Mouse (Mus musculus) thymus, adult 2 months (tissue): Measurements from ENCODE around the gene Fam160a1. TPM values are rescaled to one million over a fixed set of nuclear protein-coding genes. Genes with fewer than 3 reads are reported as not detected.

ENCODE experiments used
- DNase-seq: peaks from one replicate; pipeline ENCODE4 v3.0.0; 2021
- H3K27ac ChIP-seq: fragments of 200-500 bp; 2 replicates; pipeline ENCODE4 v1.5.1; 2012; ENCODE audit warnings: low read length, control low read depth; ENCODE audit not compliant: control insufficient read depth, insufficient read depth
- H3K27me3 ChIP-seq: fragments of 200-500 bp; 2 replicates; pipeline ENCODE4 v1.6.1; 2012; ENCODE audit warnings: mild to moderate bottlenecking, low read length, moderate library complexity, mixed read lengths; ENCODE audit not compliant: control insufficient read depth, insufficient read depth
- H3K36me3 ChIP-seq: fragments of 200-500 bp; 2 replicates; pipeline ENCODE4 v1.6.1; 2012; ENCODE audit warnings: mild to moderate bottlenecking, low read length, moderate library complexity; ENCODE audit not compliant: control insufficient read depth, insufficient read depth
- H3K4me1 ChIP-seq: fragments of 200-500 bp; replicated peaks from 2 replicates; pipeline ENCODE4 v1.6.1; 2012; ENCODE audit warnings: low read length; ENCODE audit not compliant: control insufficient read depth, insufficient read depth
- H3K4me3 ChIP-seq: fragments of 200-500 bp; 2 replicates; pipeline ENCODE4 v1.5.1; 2012; ENCODE audit warnings: mild to moderate bottlenecking, low read length, control low read depth, moderate library complexity; ENCODE audit not compliant: control insufficient read depth, insufficient read depth
- CTCF ChIP-seq: fragments of 200-500 bp; IDR thresholded peaks from 2 replicates; pipeline ENCODE4 v1.5.1; 2012; ENCODE audit warnings: mild to moderate bottlenecking, control low read depth, low read length, moderate library complexity, borderline replicate concordance; ENCODE audit not compliant: control insufficient read depth, poor library complexity, insufficient read depth; ENCODE audit errors: extremely low read depth
- POLR2A ChIP-seq: fragments of 200-500 bp; IDR thresholded peaks from 2 replicates; pipeline ENCODE4 v1.6.1; 2012; ENCODE audit warnings: mild to moderate bottlenecking, low read length, control low read depth, moderate library complexity; ENCODE audit not compliant: control insufficient read depth, poor library complexity, insufficient read depth; ENCODE audit errors: extremely low read depth
- WGBS: fragments of 180-500 bp; shearing (Covaris S2); methylation state at CpG from one replicate; pipeline ENCODE4 v1.1.7; 2018; 5-methylcytosine and 5-hydroxymethylcytosine counted together
- polyA plus RNA-seq: library from polyadenylated mRNA; depleted of rRNA; stranded (reverse); fragments of >200 nt; gene quantifications from 2 replicates; pipeline ENCODE4 v1.2.3, GENCODE M21; 2012

Gene Fam160a1
- polyA plus RNA-seq, 1 experiment, result 5.4 TPM

DNA sequence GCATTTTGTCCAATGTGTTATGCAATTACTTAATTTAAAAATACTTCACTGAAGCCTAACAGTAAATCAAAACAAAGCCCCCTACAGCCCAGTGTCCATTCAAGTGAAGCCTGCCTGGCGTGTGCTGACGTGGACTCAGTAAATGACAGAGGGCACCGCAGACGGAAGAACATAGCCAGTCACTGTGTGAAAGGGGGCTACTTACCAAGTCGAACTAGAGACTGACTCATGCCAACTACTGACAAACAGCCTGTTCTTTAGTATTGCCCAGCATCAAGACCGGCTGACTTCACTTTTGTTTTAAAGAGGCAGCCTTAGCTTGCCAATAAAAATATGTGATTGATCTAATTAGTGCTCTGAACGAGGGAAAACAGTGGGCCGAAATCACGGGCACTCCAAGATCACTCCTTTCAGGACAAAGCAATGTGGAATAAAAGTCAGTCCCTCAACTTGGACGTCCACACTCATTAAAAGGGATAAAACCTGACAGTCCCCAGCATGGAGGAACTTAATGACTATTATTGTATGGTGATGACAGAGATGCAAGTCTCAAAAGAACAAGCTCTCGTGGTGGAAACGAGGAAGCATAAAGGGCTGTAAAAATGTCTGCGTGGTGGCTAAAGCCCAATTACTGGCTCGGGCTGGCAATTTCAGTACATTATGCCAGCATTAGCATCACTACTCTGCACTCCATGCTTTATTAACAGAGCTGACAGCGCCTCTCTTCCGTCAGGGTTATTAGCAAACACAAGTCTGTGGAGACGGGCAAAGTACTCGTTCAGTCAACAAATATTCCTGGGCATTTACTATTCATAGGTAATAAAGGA is 52.9 kb downstream of the Fam160a1 start:
- 92% methylated on average over 18 of the region's 18 CpGs for WGBS
- TF ChIP-seq CTCF (no peak), POLR2A (no peak)

DNA sequence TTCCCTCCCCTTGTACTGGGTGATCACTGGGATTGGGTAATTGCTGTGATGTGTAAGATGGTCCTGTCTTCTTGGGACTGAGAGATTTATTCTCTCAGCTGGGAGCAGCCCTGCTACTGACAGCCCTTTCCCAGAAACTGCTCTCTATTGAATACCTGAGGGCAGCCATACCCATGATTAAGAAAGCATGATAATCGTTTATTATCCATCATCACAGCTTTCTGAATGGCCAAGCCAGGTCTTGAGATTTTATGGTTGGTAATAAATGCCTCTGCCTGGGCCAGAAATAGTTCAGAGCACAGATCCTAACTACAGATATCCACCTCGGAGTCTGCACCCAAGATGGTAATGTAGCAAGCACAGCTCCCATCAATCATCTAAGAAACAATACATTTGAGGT is 59.1 kb downstream of the Fam160a1 start:
- TF ChIP-seq POLR2A (no peak), CTCF (no peak)
- Histone ChIP-seq H3K27ac (no peak overlapping the region), H3K4me3 (no peak overlapping the region), H3K4me1 (no peaks in the 10 kb centered on the region), H3K36me3 (no peaks in the 10 kb centered on the region), H3K27me3 (no peaks in the 10 kb centered on the region)
- 56% methylated on average over 2 of the region's 2 CpGs for WGBS
- no peak for DNase-seq

More for the DNA sequence above, 52.9 kb downstream of the Fam160a1 start:
- no peak overlapping the region for H3K27ac ChIP-seq
- DNase-seq, result no peak
- no peaks in the 10 kb centered on the region for H3K27me3 ChIP-seq
- no peaks in the 10 kb centered on the region for H3K36me3 ChIP-seq
- no peak overlapping the region for H3K4me3 ChIP-seq
- no peaks in the 10 kb centered on the region for H3K4me1 ChIP-seq

DNA sequence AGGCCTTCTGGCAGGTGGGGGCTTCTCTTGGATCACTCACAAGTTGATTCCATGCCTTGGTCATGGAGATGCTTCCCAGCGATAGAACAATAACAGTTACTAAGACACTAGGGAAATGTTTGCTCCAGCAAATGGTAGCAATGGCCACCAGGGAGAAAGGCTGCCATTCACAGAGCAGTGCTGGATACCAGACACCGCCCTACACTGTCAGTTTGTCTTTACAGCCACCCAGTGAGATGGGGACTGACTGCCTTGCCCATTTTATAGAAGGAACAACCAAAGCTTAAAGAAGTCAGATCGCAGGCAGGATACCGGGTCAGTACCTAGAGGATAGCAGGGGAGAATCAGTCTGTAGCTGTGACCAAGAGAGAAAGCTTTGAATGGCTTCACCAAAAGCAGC is 59.7 kb downstream of the Fam160a1 start:
- H3K36me3 ChIP-seq, result no peaks in the 10 kb centered on the region
- DNase-seq, result no peak
- no peaks in the 10 kb centered on the region for H3K4me1 ChIP-seq
- WGBS, result 91% methylated on average over 4 of the region's 4 CpGs
- H3K4me3 ChIP-seq, result no peak overlapping the region
- H3K27ac ChIP-seq, result no peak overlapping the region
- H3K27me3 ChIP-seq, result no peaks in the 10 kb centered on the region
- TF ChIP-seq POLR2A (no peak), CTCF (no peak)

DNA sequence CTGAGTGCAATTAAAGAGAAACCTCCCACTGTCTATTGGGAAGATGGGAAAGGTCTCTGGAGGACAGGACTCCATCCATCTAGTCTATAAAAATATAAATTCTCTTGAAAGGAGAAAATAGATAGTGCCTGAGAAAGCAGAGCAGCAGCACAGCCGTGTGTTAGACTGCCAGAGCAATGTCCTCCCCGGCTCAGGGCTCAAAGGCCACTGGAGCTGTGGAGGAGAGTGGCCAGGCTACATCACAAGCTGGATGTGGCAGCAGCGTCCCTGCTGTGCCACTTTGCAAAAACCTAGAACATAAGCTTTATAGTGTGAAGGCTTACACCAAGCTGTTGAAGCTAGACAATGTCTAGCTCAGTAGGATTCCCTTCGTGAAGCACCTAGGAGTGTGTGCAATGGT is 67.7 kb downstream of the Fam160a1 start:
- Histone ChIP-seq H3K4me3 (no peak overlapping the region), H3K27me3 (no peaks in the 10 kb centered on the region), H3K27ac (no peak overlapping the region), H3K36me3 (no peaks in the 10 kb centered on the region), H3K4me1 (no peaks in the 10 kb centered on the region)
- TF ChIP-seq CTCF, result no peak
- TF ChIP-seq POLR2A, result no peak
- DNase-seq, result no peak
- 82% methylated on average over 4 of the region's 4 CpGs for WGBS

DNA sequence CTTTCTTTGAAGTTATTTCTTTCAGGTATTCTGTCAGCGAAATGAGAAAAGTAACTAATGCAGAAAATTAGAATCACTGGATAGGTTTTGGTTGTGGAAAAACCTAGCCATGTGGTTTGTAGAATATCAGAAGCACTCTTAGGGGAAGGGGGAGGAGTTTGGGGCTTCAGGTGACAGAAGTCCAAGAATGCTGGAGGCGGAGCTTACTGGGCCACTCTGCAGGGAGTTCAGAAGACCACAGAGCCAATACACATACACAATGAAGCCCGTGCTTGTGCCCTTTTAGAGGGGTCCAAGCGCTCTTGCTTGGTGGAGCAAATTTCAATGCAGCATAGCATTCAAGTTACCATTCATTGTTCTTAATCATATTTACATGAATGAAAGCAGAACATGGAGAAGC is 68.2 kb downstream of the Fam160a1 start:
- 75% methylated on average over 4 of the region's 4 CpGs for WGBS
- H3K27me3 ChIP-seq, result no peaks in the 10 kb centered on the region
- no peaks in the 10 kb centered on the region for H3K4me1 ChIP-seq
- DNase-seq, result no peak
- no peak overlapping the region for H3K4me3 ChIP-seq
- no peak overlapping the region for H3K27ac ChIP-seq
- no peak for TF ChIP-seq CTCF
- TF ChIP-seq POLR2A, result no peak
- H3K36me3 ChIP-seq, result no peaks in the 10 kb centered on the region

DNA sequence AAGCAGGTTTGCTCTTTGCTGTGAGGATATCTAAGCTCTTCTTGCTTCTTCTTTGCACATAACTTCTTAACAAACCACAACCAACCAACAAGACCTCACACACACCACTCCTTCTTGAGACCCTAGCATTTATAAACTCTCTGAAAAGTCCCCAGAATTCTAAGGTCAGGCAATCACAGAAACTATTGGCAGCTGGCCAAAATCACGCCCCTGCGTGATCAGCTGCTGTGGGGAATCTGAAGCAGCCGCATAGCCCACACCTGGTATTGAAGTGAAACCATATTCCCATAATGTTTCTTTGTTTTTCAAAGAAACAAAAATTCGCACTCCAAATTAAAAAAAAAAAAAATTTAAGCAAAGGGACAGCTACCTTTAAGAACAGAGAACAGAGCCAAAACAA is 71.0 kb downstream of the Fam160a1 start:
- DNase-seq, result no peak
- TF ChIP-seq CTCF (no peak), POLR2A (no peak)
- Histone ChIP-seq H3K27me3 (no peaks in the 10 kb centered on the region), H3K4me3 (no peak overlapping the region), H3K27ac (no peak overlapping the region), H3K36me3 (no peaks in the 10 kb centered on the region), H3K4me1 (no peaks in the 10 kb centered on the region)
- WGBS, result 80% methylated on average over 4 of the region's 4 CpGs
